Mouse (Mus musculus) lung, embryonic 14.5 days (tissue): ENCODE measurements around the gene Bri3. TPM values are rescaled to one million over a fixed set of nuclear protein-coding genes. Genes with fewer than 3 reads are reported as not detected.

Experiments used
- ATAC-seq: fragments of 200-750 bp; cut with Nextera tagmentation; 2 replicates; pipeline ENCODE4 v1.8.0; 2017; ENCODE audit warnings: mild to moderate bottlenecking, moderate TSS enrichment, moderate library complexity; ENCODE audit not compliant: insufficient read depth
- DNase-seq: peaks from one replicate; pipeline ENCODE4 v3.0.0-alpha.2; 2015
- H3K27ac ChIP-seq: fragments of 300-500 bp; sonication (generic); 2 replicates; pipeline ENCODE4 v1.5.1; 2014; ENCODE audit warnings: low read depth, mild to moderate bottlenecking, moderate library complexity
- H3K27me3 ChIP-seq: fragments of 300-500 bp; sonication (generic); 2 replicates; pipeline ENCODE4 v1.6.1; 2014; ENCODE audit warnings: low read length, control low read depth; ENCODE audit not compliant: insufficient read depth
- H3K36me3 ChIP-seq: fragments of 300-500 bp; sonication (generic); 2 replicates; pipeline ENCODE4 v1.6.1; 2014; ENCODE audit warnings: control low read depth; ENCODE audit not compliant: insufficient read depth
- H3K4me1 ChIP-seq: fragments of 300-500 bp; sonication (generic); 2 replicates; pipeline ENCODE4 v1.6.1; 2014; ENCODE audit warnings: antibody characterized with exemption, control low read depth; ENCODE audit not compliant: insufficient read depth
- H3K4me2 ChIP-seq: fragments of 300-500 bp; sonication (generic); 2 replicates; pipeline ENCODE4 v1.6.1; 2014; ENCODE audit warnings: mild to moderate bottlenecking
- H3K4me3 ChIP-seq: fragments of 300-500 bp; sonication (generic); 2 replicates; pipeline ENCODE4 v1.5.1; 2014; ENCODE audit warnings: low read depth, low read length
- H3K9ac ChIP-seq: fragments of 300-500 bp; sonication (generic); 2 replicates; pipeline ENCODE4 v1.6.1; 2014
- H3K9me3 ChIP-seq: fragments of 300-500 bp; sonication (generic); 2 replicates; pipeline ENCODE4 v1.6.1; 2016; ENCODE audit warnings: low read depth, low read length, control low read depth
- CTCF ChIP-seq: IDR thresholded peaks from 2 replicates; pipeline ENCODE4 v1.5.1; 2016; ENCODE audit warnings: antibody characterized with exemption, low read depth
- WGBS: fragments of 180-500 bp; shearing (Covaris S2); extraction: QIAGEN DNeasy Blood & Tissue Kit; methylation state at CpG from one replicate; pipeline ENCODE4 v1.1.7; 2014; 5-methylcytosine and 5-hydroxymethylcytosine counted together
- polyA plus RNA-seq: library from polyadenylated mRNA; unstranded; fragments of >200 nt; fragmentation: Nextera tagmentation; extraction: Ambion mirVana; gene quantifications from 2 replicates; pipeline ENCODE4 v1.2.1, GENCODE M21; 2014

The Bri3 gene
- polyA plus RNA-seq, 1 experiment from 2014 or later: 145 TPM

DNA sequence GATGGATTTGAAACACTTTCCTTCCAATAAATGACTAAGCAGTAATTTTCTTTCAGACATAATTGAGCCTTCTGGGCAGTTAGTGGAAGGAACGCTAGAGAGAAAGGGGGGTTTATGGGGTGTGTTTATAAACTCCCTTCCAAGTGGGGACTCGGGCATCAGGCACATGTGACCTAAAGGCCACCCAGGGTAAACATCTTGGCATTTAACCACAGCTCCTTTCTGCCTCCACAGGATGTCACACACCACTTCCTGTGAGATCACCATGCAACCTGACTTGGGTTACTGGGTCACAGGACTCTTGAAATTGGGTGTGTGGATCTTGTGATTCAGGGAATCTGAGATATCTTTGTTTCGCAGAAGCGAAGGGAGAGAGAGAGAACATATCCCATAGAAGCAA, 22.9 kb upstream of the Bri3 start:
- Histone ChIP-seq H3K9me3 (no peaks in the 10 kb centered on the region), H3K27me3 (no peaks in the 10 kb centered on the region), H3K27ac (no peak overlapping the region), H3K4me3 (no peak overlapping the region), H3K4me2 (no peak overlapping the region; the same call in 1 of the 2 replicates), H3K4me1 (0 out of 2 replicates have a peak, but pooled peaks cover 6% of the 10 kb centered on the region), H3K36me3 (no peaks in the 10 kb centered on the region; the same call in 1 of the 2 replicates), H3K9ac (no peak overlapping the region)
- no peak for DNase-seq
- 50% methylated on average over 4 of the region's 4 CpGs for WGBS
- TF ChIP-seq CTCF: no peak
- ATAC-seq: no peak

DNA sequence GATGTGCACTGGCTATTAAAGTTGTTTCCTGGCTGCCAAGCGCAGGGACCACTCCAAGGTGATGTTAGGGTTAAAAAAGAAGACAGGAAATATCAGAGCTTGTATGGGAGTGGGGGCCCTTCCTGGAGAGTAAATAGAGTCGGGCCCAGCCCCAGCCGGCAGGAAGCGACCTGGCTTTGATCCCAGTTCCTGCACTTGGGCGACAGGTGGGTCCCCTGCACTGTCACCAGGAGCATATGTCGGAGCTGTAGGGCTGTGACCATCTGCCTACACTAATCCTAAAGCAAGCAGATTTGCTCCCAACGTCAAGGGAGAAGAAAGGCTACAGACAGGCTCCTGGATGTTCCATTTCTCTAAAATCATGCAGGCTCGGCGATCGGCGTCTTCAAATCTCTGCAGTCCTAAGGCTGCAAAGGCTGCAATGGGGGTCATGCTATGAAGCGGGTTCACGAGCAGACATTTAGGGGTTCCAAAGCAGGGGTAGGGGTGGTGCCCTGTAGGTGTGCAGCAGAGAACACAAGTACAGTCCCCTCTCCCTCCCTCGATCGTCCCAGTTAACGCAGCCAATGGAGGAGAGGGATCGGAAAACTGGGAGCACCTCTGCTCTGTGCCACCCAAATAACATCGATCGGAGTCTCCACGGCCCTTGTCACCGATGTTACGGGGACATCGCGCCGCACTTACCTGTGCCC, 21.3 kb upstream of the Bri3 start:
- no peaks in the 10 kb centered on the region for H3K9me3 ChIP-seq
- no peak overlapping the region for H3K27ac ChIP-seq
- no peaks in the 10 kb centered on the region for H3K36me3 ChIP-seq
- H3K9ac ChIP-seq: peak overlapping the region; percentile 60
- WGBS: under 1% methylated on average over 25 of the region's 25 CpGs
- no peaks in the 10 kb centered on the region for H3K27me3 ChIP-seq
- peak; percentile 68 for DNase-seq
- TF ChIP-seq CTCF: no peak
- peak overlapping the region; percentile 54 for H3K4me3 ChIP-seq
- 0 out of 2 replicates have a peak, but pooled peaks cover 6% of the 10 kb centered on the region for H3K4me1 ChIP-seq
- ATAC-seq: peak; percentile 73
- peak overlapping the region; percentile 67 for H3K4me2 ChIP-seq

DNA sequence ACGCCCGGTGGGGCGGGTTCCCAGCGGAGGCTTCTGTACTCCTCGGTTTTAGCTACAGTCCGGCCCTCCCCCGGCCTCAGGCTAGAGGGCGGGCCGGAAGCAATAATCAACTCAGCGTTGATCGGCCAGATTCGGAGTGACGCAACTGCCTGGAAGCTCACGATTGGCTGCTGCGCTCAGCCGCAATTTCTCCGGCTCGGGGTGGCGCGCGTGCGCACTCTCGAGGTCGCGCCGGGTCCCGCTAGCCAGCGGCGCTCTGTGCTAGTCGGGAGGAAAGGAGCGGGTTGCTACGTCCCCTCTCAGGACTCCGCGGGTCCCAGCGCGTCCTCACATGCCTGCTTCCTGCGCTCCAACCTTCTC, 20.8 kb upstream of the Bri3 start, which contains the start of gene Tecpr1:
TSS of gene Tecpr1 (minus strand) at position 113 of the 360 bp plus-strand sequence.
- ATAC-seq (peak; percentile 98), DNase-seq (peak; percentile 98)
- 0 out of 2 replicates have a peak, but pooled peaks cover 6% of the 10 kb centered on the region for H3K4me1 ChIP-seq
- peak within 1 kb of the TSS; percentile 51; the same call in 1 of the 2 replicates for H3K27ac ChIP-seq
- no peaks in the 10 kb centered on the region for H3K9me3 ChIP-seq
- H3K4me2 ChIP-seq: peak within 1 kb of the TSS; percentile 67
- H3K4me3 ChIP-seq: peak within 1 kb of the TSS; percentile 54
- no peaks in the 10 kb centered on the region for H3K27me3 ChIP-seq
- no peaks in the 10 kb centered on the region for H3K36me3 ChIP-seq
- WGBS: under 1% methylated on average over 37 of the region's 37 CpGs
- peak within 1 kb of the TSS; percentile 60 for H3K9ac ChIP-seq
- TF ChIP-seq CTCF: peak; percentile 30; the same call in 1 of the 2 replicates

DNA sequence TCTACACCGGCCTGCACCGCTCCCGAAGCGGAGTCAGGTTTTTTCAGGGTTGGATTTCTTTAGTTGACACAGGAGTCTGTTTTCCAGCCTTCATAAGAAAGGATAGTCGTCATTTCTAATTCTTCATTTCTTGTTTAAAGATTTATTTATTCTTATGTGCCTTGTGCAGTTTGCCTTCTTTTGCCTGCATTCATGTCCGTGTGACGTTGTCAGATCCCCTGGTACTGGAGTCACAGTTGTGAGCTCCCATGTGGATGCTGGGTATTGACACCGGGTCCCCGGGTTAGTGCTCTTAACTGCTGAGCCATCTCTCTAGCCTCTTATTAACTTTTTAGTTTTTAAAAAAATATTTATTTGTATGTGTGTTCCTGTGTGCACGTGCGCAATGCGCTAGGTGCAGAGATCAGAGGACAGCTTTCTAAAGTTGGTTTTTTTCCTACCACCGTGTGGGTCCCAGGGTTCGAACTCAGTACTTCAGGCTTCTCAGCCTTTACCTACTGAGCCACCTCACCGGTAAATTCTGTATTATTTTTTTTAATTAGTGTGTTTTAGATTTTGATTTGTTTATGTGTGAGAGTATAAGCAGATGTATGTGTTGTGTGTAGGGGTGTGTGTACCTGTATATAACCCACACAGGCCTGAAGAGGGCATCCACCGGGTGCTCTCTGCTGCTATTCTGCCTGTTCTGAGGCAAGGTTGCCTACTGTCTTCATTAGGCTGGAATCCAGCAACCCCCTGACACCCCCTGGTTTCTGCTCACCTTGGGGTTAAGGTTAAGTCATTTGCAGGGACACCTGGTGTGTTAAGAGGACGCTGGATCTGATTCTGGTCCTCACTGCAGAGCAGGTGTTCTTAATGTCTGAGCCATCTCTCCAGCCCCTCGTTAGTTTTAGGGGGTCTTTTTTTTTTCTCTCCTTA, 20.1 kb upstream of the Bri3 start:
- TF ChIP-seq CTCF: no peak
- DNase-seq (peak; percentile 23), ATAC-seq (peak; percentile 34; the same call in 1 of the 2 replicates)
- WGBS: 22% methylated on average over 18 of the region's 18 CpGs
- Histone ChIP-seq H3K4me2 (peak overlapping the region; percentile 67), H3K9ac (peak overlapping the region; percentile 60), H3K9me3 (no peaks in the 10 kb centered on the region), H3K27ac (peak overlapping the region; percentile 51; the same call in 1 of the 2 replicates), H3K36me3 (no peaks in the 10 kb centered on the region), H3K4me3 (peak overlapping the region; percentile 54), H3K4me1 (0 out of 2 replicates have a peak, but pooled peaks cover 6% of the 10 kb centered on the region), H3K27me3 (no peaks in the 10 kb centered on the region)

DNA sequence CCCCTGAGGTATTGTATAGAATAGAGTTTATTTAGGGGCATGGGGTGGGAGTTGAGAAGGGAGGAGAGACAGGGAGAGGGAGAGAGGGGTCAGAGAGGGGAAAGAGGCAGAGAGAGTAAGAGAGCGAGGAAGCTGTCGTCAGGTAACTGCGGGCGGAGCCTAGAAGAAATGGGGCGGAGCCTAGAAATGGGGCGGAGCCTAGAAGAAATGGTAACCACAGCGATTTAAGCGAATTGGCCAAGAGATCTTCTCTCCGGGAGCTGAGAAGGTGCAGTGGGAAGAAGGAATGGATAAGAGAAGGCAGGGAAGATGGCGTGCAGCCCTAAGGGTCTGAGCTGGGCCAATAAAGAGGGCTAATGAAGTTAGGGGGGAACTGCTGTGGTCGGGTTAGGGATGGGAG, 18.0 kb upstream of the Bri3 start:
- Histone ChIP-seq H3K27ac (no peak overlapping the region), H3K4me3 (no peak overlapping the region), H3K4me2 (no peak overlapping the region), H3K36me3 (no peaks in the 10 kb centered on the region), H3K9ac (no peak overlapping the region), H3K27me3 (no peaks in the 10 kb centered on the region), H3K4me1 (0 out of 2 replicates have a peak, but pooled peaks cover 6% of the 10 kb centered on the region), H3K9me3 (no peaks in the 10 kb centered on the region)
- ATAC-seq (no peak), DNase-seq (no peak)
- WGBS: 29% methylated on average over 11 of the region's 11 CpGs
- no peak for TF ChIP-seq CTCF

DNA sequence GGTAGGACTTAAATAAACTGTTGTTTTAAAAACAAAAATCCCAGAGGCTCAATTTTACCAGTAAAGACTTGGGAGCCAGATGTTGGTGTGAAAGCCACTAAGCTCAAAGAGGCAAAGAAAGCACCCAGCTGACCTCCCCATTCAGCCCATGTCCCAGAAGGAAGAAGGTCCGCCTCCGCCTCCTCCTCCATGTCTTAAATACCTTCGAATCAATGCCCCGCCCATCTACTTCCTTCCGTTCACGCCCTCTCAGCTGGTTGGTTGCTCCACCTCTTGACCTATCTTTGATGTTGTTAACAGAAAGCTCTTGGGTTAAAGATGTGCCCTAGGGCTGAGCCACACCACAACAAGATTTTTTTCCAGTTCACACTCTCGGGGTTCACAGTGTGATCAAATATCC, 14.0 kb upstream of the Bri3 start:
- TF ChIP-seq CTCF: no peak
- ATAC-seq: no peak
- 84% methylated on average over 7 of the region's 7 CpGs for WGBS

DNA sequence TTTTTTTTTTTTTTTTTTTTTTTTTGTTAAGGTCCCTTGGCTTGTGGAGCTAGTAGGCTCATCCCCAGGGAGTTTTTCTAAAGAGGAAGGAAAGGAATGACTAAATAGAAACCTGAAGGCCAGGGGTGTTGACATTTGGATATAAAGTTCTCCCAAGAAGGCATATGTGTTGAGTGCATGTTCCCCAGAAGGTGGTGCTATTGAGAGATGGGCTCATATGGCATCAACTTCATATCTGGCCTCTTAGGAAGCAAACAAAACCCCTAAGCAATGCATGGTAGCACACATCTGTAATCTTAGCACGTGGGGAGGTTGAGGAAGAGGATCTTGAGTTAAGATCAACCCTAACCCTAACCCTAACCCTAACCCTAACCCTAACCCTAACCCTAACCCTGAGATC, 12.8 kb upstream of the Bri3 start:
- DNase-seq: peak; percentile 47
- H3K4me3 ChIP-seq: no peak overlapping the region
- no peak for ATAC-seq

More for the DNA sequence above, 14.0 kb upstream of the Bri3 start:
- Histone ChIP-seq H3K27ac (no peak overlapping the region), H3K4me2 (no peak overlapping the region), H3K9ac (no peak overlapping the region), H3K4me1 (no peaks in the 10 kb centered on the region), H3K4me3 (no peak overlapping the region), H3K27me3 (no peaks in the 10 kb centered on the region), H3K36me3 (no peaks in the 10 kb centered on the region), H3K9me3 (no peaks in the 10 kb centered on the region)
- DNase-seq: no peak

More for the DNA sequence above, 12.8 kb upstream of the Bri3 start:
- H3K9me3 ChIP-seq: no peaks in the 10 kb centered on the region
- no peak overlapping the region for H3K9ac ChIP-seq
- H3K4me1 ChIP-seq: no peaks in the 10 kb centered on the region
- H3K27me3 ChIP-seq: no peaks in the 10 kb centered on the region
- peak; percentile 38 for TF ChIP-seq CTCF
- 86% methylated on average over 1 of the region's 1 CpGs for WGBS
- no peak overlapping the region for H3K27ac ChIP-seq
- H3K36me3 ChIP-seq: no peaks in the 10 kb centered on the region
- no peak overlapping the region for H3K4me2 ChIP-seq
